Comparison of ENCODE assay signal across 11 mouse cellular contexts in genomic region chr2:70673445-70674126, GRCm38 (mm10). TPM values are rescaled to one million over a fixed set of nuclear protein-coding genes. Genes with fewer than 3 reads are reported as not detected.
A peak's percentile ranks its signal among the peaks of the same experiment; 100 is the strongest.
DNase-seq lines count a peak whose midpoint lies in the region; TF ChIP-seq lines count a peak whose summit lies in the region.
"Had no signal": no experiment of that assay in that cellular context is flagged by ENCODE, and none has a peak within 500 bp of the region (broad histone marks: within the 10 kb centered on the region; RNA-seq: fewer than 3 reads in every experiment).

No protein-coding gene starts in this region.

- TF ChIP-seq CTCF in E14TG2a.4 (conservative IDR thresholded peaks at IDR 0.05; ENCODE audit: low read length) = peak; percentile 26

- peaks cover 17% of the 10 kb centered on the region for H3K4me1 ChIP-seq in E14TG2a.4 (replicated peaks; ENCODE audit: low read depth, low read length)
- H3K4me1 ChIP-seq: neural tube, embryonic 12.5 days had no signal

- no peaks in the 10 kb centered on the region for H3K9me3 ChIP-seq in E14TG2a.4 (ENCODE audit: low read length)
- H3K9me3 ChIP-seq: neural tube, embryonic 12.5 days had no signal

- no peak overlapping the region for H3K4me3 ChIP-seq in E14TG2a.4 (replicated peaks; ENCODE audit: low read length)
- H3K4me3 ChIP-seq: neural tube, embryonic 12.5 days had no signal

- DNase-seq in embryo, embryonic 11 days = peak; percentile 12
- no peak for DNase-seq in embryo, embryonic 10 days (ENCODE audit: low spot score)
- DNase-seq in layer of hippocampus, adult 11-12 months (ENCODE audit: low spot score) = peak; percentile 27
- no peak for DNase-seq in layer of hippocampus, adult 8-10 months (ENCODE audit: low spot score in 2 of 2)
- peak; percentile 36 for DNase-seq in lung, postnatal 10 days
- DNase-seq in ovary, postnatal 14 days (ENCODE audit: low spot score) = no peak
- DNase-seq in urinary bladder, postnatal 25 days (ENCODE audit: low spot score) = no peak
- DNase-seq: gastrocnemius, postnatal 25 days; thymus, postnatal 25 days had no signal

- peaks cover 23% of the 10 kb centered on the region for H3K36me3 ChIP-seq in E14TG2a.4 (ENCODE audit: insufficient read depth, low read length)

- no peaks in the 10 kb centered on the region for H3K27me3 ChIP-seq in E14TG2a.4 (ENCODE audit: insufficient read depth, low read length)
- H3K27me3 ChIP-seq: neural tube, embryonic 12.5 days had no signal

RNA-seq across cellular contexts. Expression of gene Gm26558, which starts 11.7 kb away (rescaled TPM):
- total RNA-seq in layer of hippocampus, adult 8-10 months (2022) = 1 to 10 TPM in 1 of 4 experiments, not detected in 3; 1.0 TPM
- total RNA-seq: gastrocnemius, postnatal 25 days had no signal

RNA-seq across cellular contexts. Expression of gene Gorasp2, which starts 12.2 kb away (rescaled TPM):
- 100 to 1,000 TPM in 3 of 4 experiments, 10 to 100 TPM in 1; 97.9 to 104 (median 103) TPM for total RNA-seq in layer of hippocampus, adult 8-10 months (2022)

Comparison
In these comparisons a context has a peak if more than half of its experiments do, and no peak if none do; other contexts are left out.
1. DNase-seq: peak in embryo, embryonic 11 days (single experiment), layer of hippocampus, adult 11-12 months (single experiment) and lung, postnatal 10 days (single experiment); none in embryo, embryonic 10 days (single experiment), layer of hippocampus, adult 8-10 months (0 of 2), ovary, postnatal 14 days (single experiment) and urinary bladder, postnatal 25 days (single experiment).